Mouse (Mus musculus) CH12.LX (cell line): ENCODE measurements at regions not wholly inside any gene's neighbourhood (a gene's known extent, or its start where the extent isn't known, plus 50 kb on each side); places are given as distances from the start of the nearest gene placed in this dataset.

Experiments used
- DNase-seq: peaks from one replicate; pipeline ENCODE4 v3.0.0-alpha.2; 2013; ENCODE audit errors: extremely low read depth
- H3K27ac ChIP-seq: 2 replicates; pipeline ENCODE4 v1.5.1; 2012; ENCODE audit warnings: low read depth, mild to moderate bottlenecking, control low read depth, moderate library complexity; ENCODE audit not compliant: insufficient read depth
- H3K27me3 ChIP-seq: replicated peaks from 2 replicates; pipeline ENCODE3; 2012; ENCODE audit warnings: inconsistent platforms
- H3K36me3 ChIP-seq, 2 experiments: replicated peaks in 1 of 2; 2 replicates each; pipeline versions ENCODE3 to v1.6.1; 2012; ENCODE audit warnings: inconsistent platforms in 1 of 2, low read length in 1 of 2, mild to moderate bottlenecking in 1 of 2, mixed read lengths in 1 of 2, moderate library complexity in 1 of 2; ENCODE audit not compliant: control insufficient read depth in 1 of 2, insufficient read depth in 1 of 2
- H3K4me1 ChIP-seq, 2 experiments: 2 replicates each; pipeline ENCODE4 v1.6.1; 2012; ENCODE audit warnings: inconsistent platforms in 1 of 2, moderate library complexity in 1 of 2; ENCODE audit not compliant: insufficient read depth in 2 of 2, control insufficient read depth in 1 of 2
- H3K4me2 ChIP-seq: 2 replicates; pipeline ENCODE4 v1.6.1; 2012; ENCODE audit warnings: low read depth, mild to moderate bottlenecking, control low read depth; ENCODE audit not compliant: poor library complexity, insufficient read depth, severe bottlenecking
- H3K4me3 ChIP-seq, 3 experiments: fragments of 150-350 bp in 1 of 3; sonication (generic) in 1 of 3; replicated peaks in 1 of 3; 2 replicates each; pipeline versions ENCODE3 to v1.5.1; 2011 to 2012; ENCODE audit warnings: low read depth in 2 of 3, low read length in 2 of 3, mild to moderate bottlenecking in 2 of 3, moderate library complexity in 2 of 3, control low read depth in 1 of 3, improper control_type of control experiment in 1 of 3, inconsistent platforms in 1 of 3, mixed read lengths in 1 of 3; ENCODE audit not compliant: poor library complexity in 1 of 3
- H3K79me2 ChIP-seq: replicated peaks from 2 replicates; pipeline ENCODE4 v1.6.1; 2012; ENCODE audit warnings: mild to moderate bottlenecking, moderate library complexity; ENCODE audit not compliant: control insufficient read depth, poor library complexity, insufficient read depth, severe bottlenecking; ENCODE audit errors: extremely low read depth
- H3K9ac ChIP-seq: 2 replicates; pipeline ENCODE4 v1.6.1; 2012; ENCODE audit warnings: low read depth, mild to moderate bottlenecking, control low read depth, moderate library complexity; ENCODE audit not compliant: insufficient read depth
- H3K9me3 ChIP-seq: replicated peaks from 2 replicates; pipeline ENCODE3; 2012; ENCODE audit warnings: low read length, inconsistent platforms, mixed read lengths
- CHD1 ChIP-seq: IDR thresholded peaks from 2 replicates; pipeline ENCODE4 v1.6.1; 2012; ENCODE audit warnings: low read depth, low read length, improper control_type of control experiment, inconsistent platforms
- CHD2 ChIP-seq: IDR thresholded peaks from 2 replicates; pipeline ENCODE4 v1.6.1; 2011; ENCODE audit warnings: low read length, improper control_type of control experiment
- CTCF ChIP-seq, 2 experiments: IDR thresholded peaks in 1 of 2; conservative IDR thresholded peaks in 1 of 2; 2 replicates each; pipeline ENCODE4 v1.5.1; 2011 to 2012; ENCODE audit warnings: low read depth in 2 of 2, low read length in 2 of 2, improper control_type of control experiment in 1 of 2, inconsistent platforms in 1 of 2, mild to moderate bottlenecking in 1 of 2, moderate library complexity in 1 of 2
- E2F4 ChIP-seq: IDR thresholded peaks from 2 replicates; pipeline ENCODE4 v1.6.1; 2011; ENCODE audit warnings: low read depth, low read length, improper control_type of control experiment; ENCODE audit not compliant: insufficient replicate concordance
- ELF1 ChIP-seq: IDR thresholded peaks from 2 replicates; pipeline ENCODE4 v1.6.1; 2014; ENCODE audit warnings: low read depth, mild to moderate bottlenecking, inconsistent platforms, low read length, improper control_type of control experiment
- EP300 ChIP-seq: IDR thresholded peaks from 2 replicates; pipeline ENCODE4 v1.6.1; 2011; ENCODE audit warnings: low read length, improper control_type of control experiment
- ETS1 ChIP-seq: conservative IDR thresholded peaks from 2 replicates; pipeline ENCODE4 v1.6.1; 2012; ENCODE audit warnings: low read depth, mild to moderate bottlenecking, inconsistent platforms, low read length, improper control_type of control experiment, moderate library complexity
- IRF4 ChIP-seq: IDR thresholded peaks from 2 replicates; pipeline ENCODE4 v1.6.1; 2014; ENCODE audit warnings: low read depth, mild to moderate bottlenecking, inconsistent platforms, low read length, improper control_type of control experiment
- JUN ChIP-seq: IDR thresholded peaks from 2 replicates; pipeline ENCODE4 v1.6.1; 2011; ENCODE audit warnings: low read depth, mild to moderate bottlenecking, low read length, improper control_type of control experiment, moderate library complexity; ENCODE audit not compliant: insufficient read depth
- MAFK ChIP-seq: IDR thresholded peaks from 2 replicates; pipeline ENCODE4 v1.6.1; 2011; ENCODE audit warnings: low read length, improper control_type of control experiment; ENCODE audit not compliant: insufficient replicate concordance
- MEF2A ChIP-seq: IDR thresholded peaks from 2 replicates; pipeline ENCODE4 v1.6.1; 2014; ENCODE audit warnings: low read depth, mild to moderate bottlenecking, inconsistent platforms, low read length, improper control_type of control experiment, borderline replicate concordance
- MXI1 ChIP-seq: IDR thresholded peaks from 2 replicates; pipeline ENCODE4 v1.6.1; 2011; ENCODE audit warnings: mild to moderate bottlenecking, low read depth, low read length, improper control_type of control experiment
- MYC ChIP-seq: IDR thresholded peaks from 2 replicates; pipeline ENCODE4 v1.6.1; 2011; ENCODE audit warnings: low read depth, mild to moderate bottlenecking, improper control_type of control experiment, low read length
- NELFE ChIP-seq: IDR thresholded peaks from 2 replicates; pipeline ENCODE4 v1.6.1; 2011; ENCODE audit warnings: low read depth, low read length, improper control_type of control experiment
- PAX5 ChIP-seq: IDR thresholded peaks from 2 replicates; pipeline ENCODE4 v1.6.1; 2012; ENCODE audit warnings: low read length, inconsistent platforms, mixed read lengths
- POLR2A ChIP-seq: IDR thresholded peaks from 2 replicates; pipeline ENCODE4 v1.6.1; 2011; ENCODE audit warnings: low read depth, mild to moderate bottlenecking, improper control_type of control experiment, low read length
- RAD21 ChIP-seq: IDR thresholded peaks from 2 replicates; pipeline ENCODE4 v1.6.1; 2011; ENCODE audit warnings: low read depth, mild to moderate bottlenecking, low read length, improper control_type of control experiment, moderate library complexity
- RCOR1 ChIP-seq: conservative IDR thresholded peaks from 2 replicates; pipeline ENCODE4 v1.6.1; 2012; ENCODE audit warnings: low read depth, mild to moderate bottlenecking, inconsistent platforms, low read length, improper control_type of control experiment
- SIN3A ChIP-seq: IDR thresholded peaks from 2 replicates; pipeline ENCODE4 v1.6.1; 2012; ENCODE audit warnings: low read length, improper control_type of control experiment, inconsistent platforms
- SMC3 ChIP-seq: IDR thresholded peaks from 2 replicates; pipeline ENCODE4 v1.6.1; 2011; ENCODE audit warnings: low read depth, low read length, improper control_type of control experiment
- TBP ChIP-seq: conservative IDR thresholded peaks from 2 replicates; pipeline ENCODE4 v1.6.1; 2011; ENCODE audit warnings: low read depth, low read length, improper control_type of control experiment
- TCF12 ChIP-seq: IDR thresholded peaks from 2 replicates; pipeline ENCODE4 v1.6.1; 2014; ENCODE audit warnings: low read depth, mild to moderate bottlenecking, inconsistent platforms, low read length, improper control_type of control experiment
- USF1 ChIP-seq: IDR thresholded peaks from 2 replicates; pipeline ENCODE4 v1.6.1; 2014; ENCODE audit warnings: low read depth, mild to moderate bottlenecking, inconsistent platforms, low read length, improper control_type of control experiment
- ZC3H11A ChIP-seq: IDR thresholded peaks from 2 replicates; pipeline ENCODE4 v1.6.1; 2012; ENCODE audit warnings: low read depth, mild to moderate bottlenecking, inconsistent platforms, low read length, improper control_type of control experiment
- ZMIZ1 ChIP-seq: IDR thresholded peaks from 2 replicates; pipeline ENCODE4 v1.6.1; 2012; ENCODE audit warnings: low read depth, mild to moderate bottlenecking, inconsistent platforms, low read length, improper control_type of control experiment
- dilution Hi-C: fragments of 300-500 bp; cut with MboI; formaldehyde crosslinking; loops from 2 replicates; pipeline ENCODE4 v1.14.3; 2020; ENCODE audit warnings: low sequenced_read_pairs; ENCODE audit not compliant: extremely low pct_unique_long_range_greater_than_20kb, extremely low pct_ligation_motif_present
- in situ Hi-C: fragments of 300-500 bp; cut with MboI; formaldehyde crosslinking; loops from 3 replicates; pipeline ENCODE4 v1.14.3; 2019; ENCODE audit warnings: low sequenced_read_pairs, low pct_ligation_motif_present, low pct_unique_long_range_greater_than_20kb, mixed read lengths

- in situ Hi-C loops (no loop called here), dilution Hi-C loops (no loop called here)
- no peak for DNase-seq
- no peaks in the 10 kb centered on the region for H3K9me3 ChIP-seq
- no peaks in the 10 kb centered on the region for H3K36me3 ChIP-seq
- H3K4me2 ChIP-seq: no peak overlapping the region
- no peak overlapping the region for H3K27ac ChIP-seq
- H3K9ac ChIP-seq: no peak overlapping the region
- no peak for TF ChIP-seq CTCF (conservative IDR thresholded peaks at IDR 0.05 in 1 of 2, IDR thresholded peaks at IDR 0.05 in 1 of 2; ENCODE audit: low read depth in 2 of 2, low read length in 2 of 2)
- no peak for TF ChIP-seq PAX5
- no peak for TF ChIP-seq RAD21
- no peak for TF ChIP-seq EP300
- no peak for TF ChIP-seq POLR2A
- no peak for TF ChIP-seq E2F4
- TF ChIP-seq NELFE: no peak
- TF ChIP-seq TCF12: no peak
- TF ChIP-seq MYC: no peak
- TF ChIP-seq ETS1: no peak
- no peak for TF ChIP-seq MAFK
- TF ChIP-seq TBP: no peak
- TF ChIP-seq CHD1: no peak
- no peak for TF ChIP-seq USF1
- no peak for TF ChIP-seq ZC3H11A
- TF ChIP-seq IRF4: no peak
- TF ChIP-seq, all 38 proteins: peak for 0
- Histone ChIP-seq H3K27me3 (no peaks in the 10 kb centered on the region), H3K4me3 (no peak overlapping the region), H3K79me2 (no peaks in the 10 kb centered on the region), H3K4me1 (no peaks in the 10 kb centered on the region)
These were observed 96.6 kb upstream of the Atp6ap2 start for GRCm38 (mm10) chrX:12490957-12491356.

- Histone ChIP-seq H3K9me3 (no peaks in the 10 kb centered on the region), H3K9ac (no peak overlapping the region), H3K27ac (no peak overlapping the region), H3K4me3 (no peak overlapping the region), H3K36me3 (no peaks in the 10 kb centered on the region), H3K27me3 (no peaks in the 10 kb centered on the region), H3K4me1 (no peaks in the 10 kb centered on the region), H3K79me2 (no peaks in the 10 kb centered on the region), H3K4me2 (no peak overlapping the region)
- dilution Hi-C loops (no loop called here), in situ Hi-C loops (no loop called here)
- TF ChIP-seq MXI1 (no peak), ZC3H11A (no peak), USF1 (no peak), CHD2 (no peak), E2F4 (no peak), MAFK (no peak), MEF2A (no peak), ELF1 (no peak), ETS1 (no peak), RCOR1 (no peak), MYC (no peak), SIN3A (no peak), CHD1 (no peak), JUN (no peak), SMC3 (no peak), PAX5 (no peak), ZMIZ1 (no peak)
- DNase-seq: no peak
These were observed 94.4 kb upstream of the Atp6ap2 start for GRCm38 (mm10) chrX:12493216-12493615.
